Mouse (Mus musculus): ENCODE results near the gene AI837181. TPM values are rescaled to one million over a fixed set of nuclear protein-coding genes. Genes with fewer than 3 reads are reported as not detected.

AI837181 gene
- total and polyA plus RNA-seq, 3 experiments: 10.2 to 59.5 (median 29.8) TPM

DNA sequence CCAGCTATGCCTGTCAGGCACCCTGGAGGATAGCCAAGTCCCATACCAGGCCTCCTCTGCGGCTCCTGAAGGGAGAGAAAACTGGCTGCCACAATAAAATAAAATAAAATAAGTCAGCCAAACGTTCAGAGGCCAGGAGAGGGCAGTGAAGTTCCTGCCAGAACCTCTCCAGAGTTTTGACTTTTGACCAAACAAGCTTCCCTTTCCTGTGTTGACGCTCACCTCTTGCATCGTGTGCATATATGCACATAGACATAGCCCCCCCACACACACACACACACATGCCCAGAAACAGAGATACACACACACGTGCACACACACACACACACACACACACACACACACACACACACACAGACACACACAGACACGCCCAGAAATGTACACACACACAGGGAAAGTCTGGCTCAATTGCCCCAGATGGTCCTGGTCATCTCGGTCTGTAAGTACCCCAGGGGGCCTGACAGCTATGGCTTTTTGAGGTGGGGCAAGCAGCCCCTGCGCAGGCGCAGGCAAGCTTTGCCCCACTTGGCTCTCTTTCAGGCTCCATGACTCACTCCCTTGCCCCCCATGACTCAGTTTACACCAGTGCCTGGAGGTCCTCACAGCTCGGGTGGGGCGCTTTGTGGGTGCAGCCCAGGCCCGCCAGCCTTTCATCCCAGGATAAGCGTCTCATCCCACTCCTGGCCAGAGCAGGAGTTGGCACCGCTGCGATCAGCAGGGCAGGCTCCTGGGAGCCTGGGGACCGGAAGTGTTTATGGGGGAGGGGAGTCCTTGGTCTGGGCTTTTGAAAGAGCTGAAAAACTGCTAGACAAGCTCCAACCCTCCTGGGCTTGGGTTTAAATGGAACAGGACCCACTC is 8.3 kb downstream of the AI837181 start:
- peak; percentile 52 for DNase-seq (ENCODE audit: low spot score)
- no peaks in the 10 kb centered on the region for H3K9me3 ChIP-seq (replicated peaks)
- TF ChIP-seq POLR2AphosphoS5 (IDR thresholded peaks at IDR 0.05; ENCODE audit: insufficient replicate concordance, low read depth, low read length): no peak
- no peak for TF ChIP-seq CTCF (IDR thresholded peaks at IDR 0.05; ENCODE audit: low read depth, low read length)
- TF ChIP-seq GATA2 (IDR thresholded peaks at IDR 0.05; ENCODE audit: borderline replicate concordance, low read depth, low read length): no peak
- TF ChIP-seq TAL1 (conservative IDR thresholded peaks at IDR 0.05; ENCODE audit: low read depth, low read length): no peak
- no peak for TF ChIP-seq GATA1 (IDR thresholded peaks at IDR 0.05; ENCODE audit: borderline replicate concordance, low read length)
- H3K36me3 ChIP-seq (replicated peaks): peaks cover 21% of the 10 kb centered on the region
- peaks cover 28% of the 10 kb centered on the region for H3K4me1 ChIP-seq (ENCODE audit: insufficient read depth, low read depth, low read length)
- peak overlapping the region; percentile 70 for H3K4me3 ChIP-seq (ENCODE audit: low read depth, low read length)
- ATAC-seq (ENCODE audit: extremely low read depth, insufficient number of reproducible peaks, low FRiP score, poor library complexity, severe bottlenecking): peak; percentile 28; the same call in 1 of the 2 replicates
- H3K27me3 ChIP-seq (ENCODE audit: insufficient read depth, low read length): peaks cover 26% of the 10 kb centered on the region

DNA sequence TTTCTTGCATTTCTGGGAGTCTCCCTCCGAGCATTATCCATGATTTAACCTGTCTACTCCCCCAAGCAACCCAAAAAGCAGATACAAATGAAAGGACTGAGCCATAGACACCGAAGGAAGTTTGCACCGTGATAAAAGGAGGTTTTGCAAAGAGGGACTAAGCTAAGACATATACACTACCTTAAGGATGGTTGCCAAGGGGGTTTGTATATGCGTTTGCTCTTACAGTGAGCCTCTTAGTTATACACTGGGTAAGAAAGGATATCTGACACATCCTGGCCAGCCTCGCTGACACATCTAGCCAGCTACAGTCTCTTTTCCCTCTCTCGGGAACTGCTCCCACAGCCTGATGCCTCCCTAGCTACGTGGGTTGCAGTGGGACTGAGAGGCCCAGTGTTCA is 9.0 kb downstream of the AI837181 start:
- Histone ChIP-seq H3K27me3 (ENCODE audit: insufficient read depth, low read length) (peaks cover 26% of the 10 kb centered on the region), H3K4me1 (ENCODE audit: insufficient read depth, low read depth, low read length) (peaks cover 26% of the 10 kb centered on the region), H3K9me3 (replicated peaks) (no peaks in the 10 kb centered on the region), H3K4me3 (ENCODE audit: low read depth, low read length) (peak overlapping the region; percentile 70; the same call in 1 of the 2 replicates), H3K36me3 (replicated peaks) (peaks cover 15% of the 10 kb centered on the region)
- TF ChIP-seq TAL1 (conservative IDR thresholded peaks at IDR 0.05; ENCODE audit: low read depth, low read length) (no peak), GATA1 (IDR thresholded peaks at IDR 0.05; ENCODE audit: borderline replicate concordance, low read length) (no peak), GATA2 (IDR thresholded peaks at IDR 0.05; ENCODE audit: borderline replicate concordance, low read depth, low read length) (no peak), CTCF (IDR thresholded peaks at IDR 0.05; ENCODE audit: low read depth, low read length) (no peak)
- DNase-seq (ENCODE audit: low spot score) (no peak), ATAC-seq (ENCODE audit: extremely low read depth, insufficient number of reproducible peaks, low FRiP score, poor library complexity, severe bottlenecking) (no peak)

DNA sequence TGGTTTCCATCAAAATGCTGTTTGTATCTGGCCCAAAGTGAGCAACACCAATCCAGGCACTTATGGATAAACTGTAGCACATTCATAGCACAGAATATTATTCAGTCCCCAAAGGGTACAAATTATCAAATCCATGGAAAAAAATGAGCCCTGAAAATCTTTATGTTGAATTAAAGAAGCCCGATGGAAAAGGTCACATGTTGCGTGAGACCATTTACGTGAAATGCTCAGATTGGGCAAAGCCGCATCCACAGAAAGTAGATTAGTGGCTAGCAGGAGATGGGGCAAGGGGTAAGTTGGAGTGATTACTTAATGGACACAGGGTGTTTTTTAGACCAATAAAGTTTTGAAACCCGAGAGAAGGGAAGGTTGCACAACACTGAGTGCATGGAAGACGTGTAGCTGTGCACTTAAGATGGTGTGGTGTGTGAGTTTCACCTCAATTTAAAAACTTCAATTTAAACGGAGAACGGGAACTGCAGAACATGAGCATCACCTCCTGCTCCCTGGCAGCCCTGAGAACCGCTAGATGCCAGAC is 19.5 kb downstream of the AI837181 start:
- peaks cover 6% of the 10 kb centered on the region for H3K9me3 ChIP-seq (replicated peaks)
- peaks cover 45% of the 10 kb centered on the region for H3K27me3 ChIP-seq (ENCODE audit: insufficient read depth, low read length)
- DNase-seq (ENCODE audit: low spot score): no peak
- TF ChIP-seq GATA1 (IDR thresholded peaks at IDR 0.05; ENCODE audit: borderline replicate concordance, low read length): no peak
- ATAC-seq (ENCODE audit: extremely low read depth, insufficient number of reproducible peaks, low FRiP score, poor library complexity, severe bottlenecking): no peak
- H3K4me3 ChIP-seq (ENCODE audit: low read depth, low read length): no peak overlapping the region
- H3K4me1 ChIP-seq (ENCODE audit: insufficient read depth, low read depth, low read length): peaks cover 25% of the 10 kb centered on the region
- H3K36me3 ChIP-seq (replicated peaks): peaks cover 1% of the 10 kb centered on the region

DNA sequence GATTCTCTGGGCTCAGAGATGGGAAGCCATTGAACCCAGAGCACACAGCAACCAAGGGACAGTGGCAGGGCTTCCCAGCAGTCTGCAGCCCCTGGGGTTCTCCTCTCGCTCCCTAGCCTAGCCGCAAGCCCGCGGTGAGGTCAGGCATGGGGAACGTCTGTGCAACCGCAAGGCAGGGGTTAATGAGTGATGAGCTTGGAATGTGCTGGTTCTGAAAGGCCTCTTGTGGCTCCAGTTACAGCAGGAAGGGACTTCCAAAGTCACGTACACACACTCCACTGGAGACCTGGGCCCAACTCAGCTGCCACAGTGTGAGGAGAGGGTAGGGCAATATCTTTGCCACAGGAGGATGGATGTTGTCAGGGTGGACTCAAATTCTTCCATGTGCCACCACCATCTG is 20.0 kb downstream of the AI837181 start:
- ATAC-seq (ENCODE audit: extremely low read depth, insufficient number of reproducible peaks, low FRiP score, poor library complexity, severe bottlenecking): no peak
- Histone ChIP-seq H3K27me3 (ENCODE audit: insufficient read depth, low read length) (peaks cover 45% of the 10 kb centered on the region), H3K4me3 (ENCODE audit: low read depth, low read length) (no peak overlapping the region), H3K9me3 (replicated peaks) (peaks cover 6% of the 10 kb centered on the region), H3K36me3 (replicated peaks) (peaks cover 4% of the 10 kb centered on the region), H3K4me1 (ENCODE audit: insufficient read depth, low read depth, low read length) (peaks cover 28% of the 10 kb centered on the region)
- DNase-seq (ENCODE audit: low spot score): no peak
- TF ChIP-seq GATA1 (IDR thresholded peaks at IDR 0.05; ENCODE audit: borderline replicate concordance, low read length) (no peak), CTCF (IDR thresholded peaks at IDR 0.05; ENCODE audit: low read depth, low read length) (no peak), GATA2 (IDR thresholded peaks at IDR 0.05; ENCODE audit: borderline replicate concordance, low read depth, low read length) (no peak), TAL1 (conservative IDR thresholded peaks at IDR 0.05; ENCODE audit: low read depth, low read length) (no peak), POLR2AphosphoS5 (IDR thresholded peaks at IDR 0.05; ENCODE audit: insufficient replicate concordance, low read depth, low read length) (no peak)

DNA sequence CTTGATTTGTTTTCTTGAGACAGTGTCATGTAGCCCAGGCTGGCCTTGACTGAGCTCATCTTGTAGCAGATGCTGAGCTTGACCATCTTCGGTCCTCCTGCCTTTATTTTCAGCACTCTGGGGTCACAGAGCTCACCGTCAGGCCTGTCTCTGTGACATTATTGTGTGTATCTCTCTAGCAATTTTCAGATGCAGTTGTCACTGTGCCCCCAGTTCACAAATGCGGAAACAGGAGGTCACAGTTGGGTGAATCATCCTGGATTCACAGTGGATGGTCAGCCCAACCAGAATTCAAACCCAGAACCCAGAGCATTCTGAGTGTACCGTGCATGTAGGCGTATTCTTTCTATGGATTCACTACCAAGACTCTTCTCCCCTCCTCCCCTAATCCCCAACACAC is 20.8 kb downstream of the AI837181 start:
- no peak for TF ChIP-seq GATA1 (IDR thresholded peaks at IDR 0.05; ENCODE audit: borderline replicate concordance, low read length)
- no peak for TF ChIP-seq CTCF (IDR thresholded peaks at IDR 0.05; ENCODE audit: low read depth, low read length)
- no peak for TF ChIP-seq GATA2 (IDR thresholded peaks at IDR 0.05; ENCODE audit: borderline replicate concordance, low read depth, low read length)
- TF ChIP-seq POLR2AphosphoS5 (IDR thresholded peaks at IDR 0.05; ENCODE audit: insufficient replicate concordance, low read depth, low read length): no peak
- TF ChIP-seq TAL1 (conservative IDR thresholded peaks at IDR 0.05; ENCODE audit: low read depth, low read length): no peak
- Histone ChIP-seq H3K36me3 (replicated peaks) (peaks cover 11% of the 10 kb centered on the region), H3K4me1 (ENCODE audit: insufficient read depth, low read depth, low read length) (peaks cover 30% of the 10 kb centered on the region), H3K9me3 (replicated peaks) (no peaks in the 10 kb centered on the region), H3K27me3 (ENCODE audit: insufficient read depth, low read length) (peaks cover 40% of the 10 kb centered on the region), H3K4me3 (ENCODE audit: low read depth, low read length) (no peak overlapping the region)
- ATAC-seq (ENCODE audit: extremely low read depth, insufficient number of reproducible peaks, low FRiP score, poor library complexity, severe bottlenecking) (no peak), DNase-seq (ENCODE audit: low spot score) (no peak)

DNA sequence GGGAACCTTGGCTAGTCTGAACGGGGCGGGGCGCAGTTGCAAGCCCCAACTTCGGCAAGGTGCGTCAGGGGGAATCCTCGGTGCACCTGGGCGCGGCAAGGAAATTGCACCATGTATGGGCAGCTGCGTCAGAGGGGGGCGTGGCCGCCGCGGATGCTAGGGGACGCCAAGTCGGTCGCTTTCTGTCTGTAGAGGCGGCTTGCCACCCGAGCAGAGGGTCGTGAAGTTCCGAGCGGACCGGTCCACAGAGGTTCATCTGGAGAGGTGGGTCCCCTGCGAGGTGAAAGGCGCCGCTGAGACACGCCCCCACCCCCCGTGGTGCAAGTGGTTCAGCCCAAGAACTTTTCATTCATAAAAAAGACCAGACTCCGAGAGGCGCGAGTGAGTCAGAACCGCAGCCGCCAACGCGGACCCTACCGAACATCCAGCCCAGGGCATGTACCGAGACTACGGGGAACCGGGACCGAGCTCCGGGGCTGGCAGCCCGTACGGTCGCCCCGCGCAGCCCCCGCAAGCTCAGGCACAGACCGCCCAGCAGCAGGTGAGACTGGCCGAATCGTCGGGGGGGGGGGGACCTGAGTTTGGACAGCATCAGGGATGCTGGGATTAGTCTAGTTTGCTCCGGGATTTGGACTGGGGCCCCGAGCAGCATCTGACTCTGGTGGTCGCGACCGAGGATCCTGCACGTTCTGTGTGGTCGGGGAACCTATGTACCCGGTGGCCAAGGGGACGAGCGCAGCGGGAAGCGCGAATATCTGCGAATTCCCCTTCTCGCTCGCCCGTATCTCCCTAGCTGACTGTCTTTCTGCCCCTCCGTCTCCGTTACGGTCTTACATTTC is 22.8 kb downstream of the AI837181 start, which contains the start of gene Fosl1:
Fosl1 (plus strand) TSS at position 33 of the 839 bp plus-strand sequence.
- peaks cover 40% of the 10 kb centered on the region for H3K27me3 ChIP-seq (ENCODE audit: insufficient read depth, low read length)
- peak; percentile 64 for DNase-seq (ENCODE audit: low spot score)
- peak; percentile 37; the same call in 1 of the 2 replicates for ATAC-seq (ENCODE audit: extremely low read depth, insufficient number of reproducible peaks, low FRiP score, poor library complexity, severe bottlenecking)
- H3K36me3 ChIP-seq (replicated peaks): peaks cover 26% of the 10 kb centered on the region
- TF ChIP-seq GATA2 (IDR thresholded peaks at IDR 0.05; ENCODE audit: borderline replicate concordance, low read depth, low read length) (no peak), POLR2AphosphoS5 (IDR thresholded peaks at IDR 0.05; ENCODE audit: insufficient replicate concordance, low read depth, low read length) (no peak), TAL1 (conservative IDR thresholded peaks at IDR 0.05; ENCODE audit: low read depth, low read length) (no peak), GATA1 (IDR thresholded peaks at IDR 0.05; ENCODE audit: borderline replicate concordance, low read length) (no peak), CTCF (IDR thresholded peaks at IDR 0.05; ENCODE audit: low read depth, low read length) (no peak)
- no peaks in the 10 kb centered on the region for H3K9me3 ChIP-seq (replicated peaks)
- peak within 1 kb of the TSS; percentile 73 for H3K4me3 ChIP-seq (ENCODE audit: low read depth, low read length)
- H3K4me1 ChIP-seq (ENCODE audit: insufficient read depth, low read depth, low read length): peaks cover 34% of the 10 kb centered on the region
